Mouse (Mus musculus): ENCODE data around the gene Zrsr1. TPM values are rescaled to one million over a fixed set of nuclear protein-coding genes. Genes with fewer than 3 reads are reported as not detected.
A peak's percentile ranks its signal among the peaks of the same experiment; 100 is the strongest.

Zrsr1 gene
- polyA plus RNA-seq, 1 experiment from 2014 or later = 3.0 TPM

GRCm38 (mm10) chr11:22981041-22981440 lies 9.2 kb downstream of the Zrsr1 start:
- peaks cover 14% of the 10 kb centered on the region for H3K36me3 ChIP-seq (ENCODE audit: control insufficient read depth, insufficient read depth, low read length)
- no peaks in the 10 kb centered on the region for H3K27me3 ChIP-seq (ENCODE audit: control insufficient read depth, insufficient read depth, low read length)
- no peak overlapping the region for H3K27ac ChIP-seq (ENCODE audit: low read depth, low read length)
- H3K9ac ChIP-seq (ENCODE audit: low read depth, low read length) = peak overlapping the region; percentile 78; the same call in 1 of the 2 replicates
- no peak for ATAC-seq (ENCODE audit: low FRiP score, low TSS enrichment)
- H3K4me1 ChIP-seq (ENCODE audit: control insufficient read depth, insufficient read depth, low read length) = peaks cover 7% of the 10 kb centered on the region
- H3K4me2 ChIP-seq (replicated peaks; ENCODE audit: low read depth, low read length) = peak overlapping the region; percentile 71
- peak overlapping the region; percentile 63 for H3K4me3 ChIP-seq (ENCODE audit: low read length)
- no peaks in the 10 kb centered on the region for H3K9me3 ChIP-seq (ENCODE audit: control insufficient read depth, low read length)
- WGBS = 29% methylated on average over 4 of the region's 4 CpGs

- ATAC-seq (ENCODE audit: low FRiP score, low TSS enrichment) = peak; percentile 32
- 2% methylated on average over 12 of the region's 12 CpGs for WGBS
- Histone ChIP-seq H3K36me3 (ENCODE audit: control insufficient read depth, insufficient read depth, low read length) (peaks cover 12% of the 10 kb centered on the region), H3K27ac (ENCODE audit: low read depth, low read length) (peak overlapping the region; percentile 94), H3K4me3 (ENCODE audit: low read length) (peak overlapping the region; percentile 63), H3K9me3 (ENCODE audit: control insufficient read depth, low read length) (no peaks in the 10 kb centered on the region), H3K4me1 (ENCODE audit: control insufficient read depth, insufficient read depth, low read length) (peaks cover 7% of the 10 kb centered on the region), H3K27me3 (ENCODE audit: control insufficient read depth, insufficient read depth, low read length) (no peaks in the 10 kb centered on the region), H3K9ac (ENCODE audit: low read depth, low read length) (peak overlapping the region; percentile 78), H3K4me2 (replicated peaks; ENCODE audit: low read depth, low read length) (peak overlapping the region; percentile 71)
Observed at GRCm38 (mm10) chr11:22981543-22981950, 9.7 kb downstream of the Zrsr1 start.

GRCm38 (mm10) chr11:22981984-22982757 lies 10.4 kb downstream of the Zrsr1 start, which contains the start of the genes Gm28048 and Commd1:
Gene Gm28048, minus strand, starts transcription at chr11:22982090.
Gene Commd1, minus strand, starts transcription at chr11:22982382.
- Histone ChIP-seq H3K27me3 (ENCODE audit: control insufficient read depth, insufficient read depth, low read length) (no peaks in the 10 kb centered on the region), H3K4me1 (ENCODE audit: control insufficient read depth, insufficient read depth, low read length) (peaks cover 7% of the 10 kb centered on the region), H3K27ac (ENCODE audit: low read depth, low read length) (peak within 1 kb of the TSS; percentile 94), H3K36me3 (ENCODE audit: control insufficient read depth, insufficient read depth, low read length) (peaks cover 7% of the 10 kb centered on the region; the same call in 1 of the 2 replicates), H3K4me2 (replicated peaks; ENCODE audit: low read depth, low read length) (peak within 1 kb of the TSS; percentile 71), H3K9ac (ENCODE audit: low read depth, low read length) (peak within 1 kb of the TSS; percentile 78), H3K4me3 (ENCODE audit: low read length) (peak within 1 kb of the TSS; percentile 63), H3K9me3 (ENCODE audit: control insufficient read depth, low read length) (no peaks in the 10 kb centered on the region)
- ATAC-seq (ENCODE audit: low FRiP score, low TSS enrichment) = peak; percentile 96
- WGBS = 4% methylated on average over 42 of the region's 42 CpGs

- ATAC-seq (ENCODE audit: low FRiP score, low TSS enrichment) = no peak
- Histone ChIP-seq H3K27ac (ENCODE audit: low read depth, low read length) (no peak overlapping the region), H3K9me3 (ENCODE audit: control insufficient read depth, low read length) (no peaks in the 10 kb centered on the region), H3K4me1 (ENCODE audit: control insufficient read depth, insufficient read depth, low read length) (peaks cover 7% of the 10 kb centered on the region), H3K4me2 (replicated peaks; ENCODE audit: low read depth, low read length) (peak overlapping the region; percentile 71), H3K27me3 (ENCODE audit: control insufficient read depth, insufficient read depth, low read length) (no peaks in the 10 kb centered on the region), H3K4me3 (ENCODE audit: low read length) (peak overlapping the region; percentile 63; the same call in 1 of the 2 replicates), H3K36me3 (ENCODE audit: control insufficient read depth, insufficient read depth, low read length) (0 out of 2 replicates have a peak, but pooled peaks cover 6% of the 10 kb centered on the region), H3K9ac (ENCODE audit: low read depth, low read length) (no peak overlapping the region)
- WGBS = 78% methylated on average over 6 of the region's 6 CpGs
Observed at GRCm38 (mm10) chr11:22982846-22983245, 11.0 kb downstream of the Zrsr1 start.

GRCm38 (mm10) chr11:22985510-22985909 lies 13.7 kb downstream of the Zrsr1 start:
- Histone ChIP-seq H3K4me3 (ENCODE audit: low read length) (no peak overlapping the region), H3K27me3 (ENCODE audit: control insufficient read depth, insufficient read depth, low read length) (no peaks in the 10 kb centered on the region), H3K27ac (ENCODE audit: low read depth, low read length) (no peak overlapping the region), H3K36me3 (ENCODE audit: control insufficient read depth, insufficient read depth, low read length) (no peaks in the 10 kb centered on the region), H3K4me1 (ENCODE audit: control insufficient read depth, insufficient read depth, low read length) (peaks cover 7% of the 10 kb centered on the region), H3K9ac (ENCODE audit: low read depth, low read length) (no peak overlapping the region), H3K9me3 (ENCODE audit: control insufficient read depth, low read length) (no peaks in the 10 kb centered on the region), H3K4me2 (replicated peaks; ENCODE audit: low read depth, low read length) (no peak overlapping the region)
- WGBS = 84% methylated on average over 3 of the region's 3 CpGs
- ATAC-seq (ENCODE audit: low FRiP score, low TSS enrichment) = no peak

- Histone ChIP-seq H3K4me1 (ENCODE audit: control insufficient read depth, insufficient read depth, low read length) (peaks cover 7% of the 10 kb centered on the region), H3K4me2 (replicated peaks; ENCODE audit: low read depth, low read length) (no peak overlapping the region), H3K4me3 (ENCODE audit: low read length) (no peak overlapping the region), H3K9me3 (ENCODE audit: control insufficient read depth, low read length) (no peaks in the 10 kb centered on the region), H3K27ac (ENCODE audit: low read depth, low read length) (no peak overlapping the region), H3K36me3 (ENCODE audit: control insufficient read depth, insufficient read depth, low read length) (0 out of 2 replicates have a peak, but pooled peaks cover 2% of the 10 kb centered on the region), H3K27me3 (ENCODE audit: control insufficient read depth, insufficient read depth, low read length) (no peaks in the 10 kb centered on the region), H3K9ac (ENCODE audit: low read depth, low read length) (no peak overlapping the region)
- ATAC-seq (ENCODE audit: low FRiP score, low TSS enrichment) = no peak
- 54% methylated on average over 2 of the region's 2 CpGs for WGBS
Observed at GRCm38 (mm10) chr11:22987357-22987756, 15.6 kb downstream of the Zrsr1 start.

GRCm38 (mm10) chr11:22989786-22990185 lies 18.0 kb downstream of the Zrsr1 start:
- H3K4me3 ChIP-seq (ENCODE audit: low read length) = peak overlapping the region; percentile 70
- WGBS = 57% methylated on average over 1 of the region's 1 CpGs
- H3K9me3 ChIP-seq (ENCODE audit: control insufficient read depth, low read length) = no peaks in the 10 kb centered on the region
- H3K9ac ChIP-seq (ENCODE audit: low read depth, low read length) = peak overlapping the region; percentile 91
- ATAC-seq (ENCODE audit: low FRiP score, low TSS enrichment) = peak; percentile 2; the same call in 1 of the 2 replicates
- H3K4me2 ChIP-seq (replicated peaks; ENCODE audit: low read depth, low read length) = peak overlapping the region; percentile 48
- peak overlapping the region; percentile 79 for H3K27ac ChIP-seq (ENCODE audit: low read depth, low read length)
- no peaks in the 10 kb centered on the region for H3K27me3 ChIP-seq (ENCODE audit: control insufficient read depth, insufficient read depth, low read length)
- peaks cover 20% of the 10 kb centered on the region for H3K36me3 ChIP-seq (ENCODE audit: control insufficient read depth, insufficient read depth, low read length)
- H3K4me1 ChIP-seq (ENCODE audit: control insufficient read depth, insufficient read depth, low read length) = peaks cover 9% of the 10 kb centered on the region

- peak within 1 kb of the TSS; percentile 79 for H3K27ac ChIP-seq (ENCODE audit: low read depth, low read length)
- under 1% methylated on average over 66 of the region's 66 CpGs for WGBS
- H3K4me3 ChIP-seq (ENCODE audit: low read length) = peak within 1 kb of the TSS; percentile 70
- peaks cover 27% of the 10 kb centered on the region for H3K36me3 ChIP-seq (ENCODE audit: control insufficient read depth, insufficient read depth, low read length)
- no peaks in the 10 kb centered on the region for H3K9me3 ChIP-seq (ENCODE audit: control insufficient read depth, low read length)
- peak; percentile 99 for ATAC-seq (ENCODE audit: low FRiP score, low TSS enrichment)
- no peaks in the 10 kb centered on the region for H3K27me3 ChIP-seq (ENCODE audit: control insufficient read depth, insufficient read depth, low read length)
- H3K4me1 ChIP-seq (ENCODE audit: control insufficient read depth, insufficient read depth, low read length) = peaks cover 9% of the 10 kb centered on the region
- H3K9ac ChIP-seq (ENCODE audit: low read depth, low read length) = peak within 1 kb of the TSS; percentile 91
- H3K4me2 ChIP-seq (replicated peaks; ENCODE audit: low read depth, low read length) = peak within 1 kb of the TSS; percentile 94
Observed at GRCm38 (mm10) chr11:22990393-22991126, 18.8 kb downstream of the Zrsr1 start, which contains the start of gene Cct4. Gene Cct4, plus strand, starts transcription at chr11:22990519.
